Mouse (Mus musculus) megakaryocyte, embryonic 14.5 days (primary cell): ENCODE measurements around the gene Ipo8.

ENCODE experiments used
- FLI1 ChIP-seq: IDR thresholded peaks from 2 replicates; pipeline ENCODE4 v1.6.1; 2012; ENCODE audit warnings: low read length, inconsistent platforms, mixed read lengths
- GATA1 ChIP-seq: IDR thresholded peaks from 3 replicates; pipeline ENCODE4 v1.6.1; 2012; ENCODE audit warnings: mixed read lengths, low read length, inconsistent platforms, borderline replicate concordance

DNA sequence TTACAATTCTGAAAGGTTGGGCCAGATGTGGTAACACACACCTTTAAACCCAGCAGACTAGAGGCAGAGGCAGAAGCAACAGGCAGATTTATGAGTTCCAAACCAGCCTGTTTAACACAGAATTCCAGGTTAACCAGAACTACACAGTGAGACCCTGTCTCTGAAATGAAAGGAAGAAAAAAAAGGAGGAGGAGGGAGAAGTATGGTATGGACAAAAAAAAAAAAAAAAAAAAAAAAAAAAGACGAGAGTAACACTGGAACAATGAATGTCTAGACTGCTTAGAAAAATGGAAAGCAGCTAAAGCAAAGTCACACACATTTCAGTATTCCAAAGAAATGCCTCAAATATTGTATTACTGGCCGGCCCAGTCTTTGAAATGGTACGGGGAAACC, 916 bp downstream of the Ipo8 start:
- no peak for TF ChIP-seq GATA1
- TF ChIP-seq FLI1 = no peak
